Mouse (Mus musculus) right cerebral cortex, postnatal 4 days (tissue): ENCODE results near the gene Kcng4.

Source experiments
- DNase-seq: peaks from one replicate; pipeline ENCODE4 v3.0.0-alpha.2; 2022

Gene Kcng4

DNA sequence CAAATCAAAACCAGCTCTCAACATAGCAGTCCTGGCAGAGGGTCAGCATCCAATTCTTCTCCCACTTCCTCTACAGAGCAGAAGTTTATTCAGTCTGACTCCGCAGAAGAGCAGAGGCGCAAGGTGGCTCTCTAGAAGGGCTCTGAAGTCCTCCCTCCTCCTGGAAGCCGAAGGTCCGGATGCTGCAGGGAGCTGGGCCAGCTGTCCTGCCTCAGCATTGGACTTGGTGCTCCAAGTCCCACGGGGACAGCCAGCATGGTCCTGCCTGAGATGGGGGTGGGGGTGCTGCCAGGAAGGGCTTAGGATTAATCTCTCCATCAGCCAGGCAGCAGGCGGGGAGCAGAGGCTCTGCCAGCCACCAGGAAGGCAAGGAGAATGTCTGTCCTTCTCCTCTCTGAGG is at the start of gene Kcng4:
Gene Kcng4, minus strand, starts transcription at position 303 of the 400 bp plus-strand sequence.
- no peak for DNase-seq

DNA sequence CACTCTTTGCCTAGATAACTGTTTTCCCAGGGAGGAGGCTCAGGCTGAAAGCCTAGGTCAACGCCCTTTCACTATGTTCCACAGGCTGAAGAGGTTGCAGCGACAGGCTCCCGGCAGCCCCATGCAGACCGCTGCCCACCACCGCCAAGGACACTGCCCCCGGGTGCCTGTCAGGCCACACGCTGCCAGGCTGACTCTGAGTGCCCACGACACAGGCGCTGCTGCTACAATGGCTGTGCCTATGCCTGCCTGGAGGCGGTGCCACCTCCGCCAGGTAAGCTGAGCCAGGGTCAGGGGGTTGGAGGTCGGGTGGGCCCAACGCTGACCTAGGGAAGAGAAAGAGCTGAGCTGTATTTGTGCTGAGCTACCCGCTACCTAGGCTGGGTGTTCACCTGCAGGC is 43.7 kb upstream of the Kcng4 start:
- no peak for DNase-seq

DNA sequence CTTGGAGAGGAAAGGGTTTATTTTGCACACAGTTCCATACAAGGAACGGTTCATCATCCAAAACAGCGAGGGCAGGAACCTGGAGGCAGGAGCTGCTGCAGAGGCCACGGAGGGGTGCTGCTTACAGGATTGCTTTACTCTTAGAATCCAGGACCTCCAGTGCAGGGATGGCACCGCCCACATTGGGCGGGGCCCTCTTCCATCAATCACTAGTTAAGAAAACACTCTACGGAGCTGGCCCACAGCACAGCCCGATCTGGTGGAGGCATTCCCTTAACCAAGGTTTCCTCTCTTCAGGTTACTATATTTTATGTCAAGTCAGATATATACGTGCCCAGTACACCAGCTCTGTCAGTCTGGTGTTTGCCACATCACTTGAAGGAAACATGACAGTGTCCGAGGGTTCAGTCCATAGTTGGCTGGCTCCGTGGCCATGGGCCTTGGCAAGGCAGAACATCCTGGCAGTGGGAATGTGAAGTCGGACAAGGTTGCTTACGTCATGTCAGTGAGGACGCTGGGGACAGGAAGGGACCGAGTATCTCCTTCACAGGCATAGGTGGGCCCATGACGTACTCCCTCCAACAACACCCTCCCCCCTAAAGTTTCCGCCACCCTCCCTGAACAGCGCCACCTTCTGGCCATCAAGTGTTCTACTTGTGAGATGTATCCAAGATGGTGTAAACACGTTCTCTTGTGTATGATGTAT is 42.8 kb upstream of the Kcng4 start:
- peak; percentile 46 for DNase-seq

DNA sequence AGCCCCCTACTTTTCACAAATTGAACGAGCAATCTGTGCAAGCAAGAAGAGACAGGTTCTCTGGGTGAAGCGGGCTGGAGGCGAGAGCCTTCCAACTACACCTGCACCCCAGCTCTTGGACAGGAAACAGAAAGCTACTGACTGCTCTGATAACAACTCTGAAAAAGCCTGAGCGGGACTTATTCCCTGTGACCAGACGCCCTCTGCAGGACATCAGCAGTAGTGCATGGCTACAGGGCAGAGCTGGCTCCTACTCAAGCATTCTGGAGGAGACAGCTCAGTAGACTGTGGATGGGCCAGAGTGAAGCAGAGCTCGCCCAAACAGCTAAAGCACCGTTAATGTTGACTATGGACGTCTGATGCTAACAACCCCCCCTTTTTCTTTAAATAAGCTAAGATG is 40.9 kb upstream of the Kcng4 start:
- peak; percentile 90 for DNase-seq

DNA sequence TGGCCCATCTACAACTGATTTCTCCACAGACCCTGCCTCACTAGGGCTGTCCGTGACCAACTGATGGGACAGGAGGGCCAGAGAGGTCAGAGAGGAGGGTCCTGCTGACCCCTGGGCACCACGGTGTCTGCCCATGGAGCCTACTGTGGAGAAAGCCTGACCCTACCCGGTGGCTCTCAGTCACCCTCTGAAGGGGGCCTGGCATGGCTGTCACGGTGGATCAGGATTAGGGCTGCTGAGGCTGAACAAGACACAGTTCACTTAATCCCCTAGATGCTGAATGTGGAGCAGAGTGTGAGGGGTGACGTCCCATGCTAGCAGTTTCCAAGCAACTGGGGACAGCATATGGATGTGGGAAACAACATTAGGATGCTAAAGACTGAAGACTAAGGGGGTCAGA is 40.0 kb upstream of the Kcng4 start:
- no peak for DNase-seq

DNA sequence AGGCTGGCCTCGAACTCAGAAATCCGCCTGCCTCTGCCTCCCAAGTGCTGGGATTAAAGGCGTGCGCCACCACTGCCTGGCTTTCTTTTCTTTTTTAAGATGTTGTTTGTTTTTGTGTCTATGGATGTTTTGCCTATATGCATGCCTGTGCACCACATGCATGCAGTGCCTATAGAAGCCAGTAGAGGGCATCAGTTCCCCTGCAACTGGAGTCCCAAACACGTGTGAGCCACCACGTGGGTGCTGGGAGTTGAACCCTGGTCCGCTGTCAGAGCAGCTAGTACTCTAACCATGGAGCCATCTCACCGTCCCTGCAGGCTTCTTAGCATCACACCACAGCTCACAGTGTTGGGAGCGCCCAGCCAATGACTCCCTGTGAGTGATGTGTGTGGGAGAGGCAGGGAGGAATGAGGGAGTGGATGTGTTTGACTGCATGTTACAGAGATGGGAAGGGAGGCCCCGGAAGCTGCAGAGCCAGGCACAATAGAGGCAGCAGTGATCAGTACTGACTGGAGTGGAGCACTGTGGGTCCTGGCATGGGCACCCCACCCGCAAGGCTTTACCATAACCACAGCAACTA is 38.6 kb upstream of the Kcng4 start:
- DNase-seq, result no peak

DNA sequence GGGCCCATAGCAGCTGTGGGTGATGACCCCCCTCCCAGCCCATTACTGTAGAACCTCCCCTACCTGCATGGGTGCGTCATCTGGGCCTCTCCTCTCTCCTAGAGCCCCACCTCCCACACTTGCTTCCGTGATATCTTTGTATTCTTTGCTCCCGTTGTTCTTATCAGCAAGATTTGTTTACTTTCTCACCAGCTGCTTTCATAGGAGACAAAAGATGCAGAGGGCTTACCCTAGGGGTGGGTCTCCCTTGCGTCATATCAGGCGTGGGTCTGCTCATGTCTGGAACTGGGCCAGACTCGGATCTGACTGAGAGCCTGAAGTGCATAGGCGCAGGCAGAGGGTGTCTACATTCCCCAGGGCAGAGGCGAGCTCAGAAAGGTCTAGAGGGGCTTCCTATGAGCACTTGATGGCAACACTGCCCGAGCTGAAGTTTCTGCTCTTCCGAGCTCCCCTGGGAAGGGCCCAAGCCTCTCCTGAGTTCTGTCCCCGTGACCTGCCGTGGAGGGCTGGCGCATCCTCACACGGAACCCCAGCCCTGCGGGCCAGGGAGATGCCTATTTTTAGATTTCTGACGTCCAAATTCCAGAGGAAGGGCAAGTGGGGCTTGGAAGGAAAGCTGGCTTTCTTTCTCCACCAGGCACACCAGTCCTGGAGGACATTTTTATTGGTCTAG is 35.1 kb upstream of the Kcng4 start:
- DNase-seq, result no peak

DNA sequence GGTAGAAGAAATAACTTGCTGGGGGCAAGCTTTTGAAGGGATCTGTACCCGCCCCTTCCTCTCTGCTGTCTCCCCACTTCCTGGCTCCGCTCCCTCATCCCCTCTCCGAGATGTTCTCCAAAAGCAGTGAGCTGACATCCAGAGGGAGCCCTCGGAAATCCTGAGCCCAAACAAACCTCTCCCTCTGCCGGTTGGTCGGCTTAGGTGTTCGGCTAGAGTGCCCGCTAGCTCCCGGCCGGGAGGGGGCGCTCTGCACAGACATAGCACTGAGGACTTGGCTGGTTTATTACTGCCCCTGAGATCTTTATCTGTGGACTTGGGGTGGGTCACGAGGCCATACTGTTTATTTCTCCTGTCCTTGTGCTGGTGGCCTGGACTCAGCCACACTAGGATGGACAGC is 33.8 kb upstream of the Kcng4 start:
- no peak for DNase-seq

DNA sequence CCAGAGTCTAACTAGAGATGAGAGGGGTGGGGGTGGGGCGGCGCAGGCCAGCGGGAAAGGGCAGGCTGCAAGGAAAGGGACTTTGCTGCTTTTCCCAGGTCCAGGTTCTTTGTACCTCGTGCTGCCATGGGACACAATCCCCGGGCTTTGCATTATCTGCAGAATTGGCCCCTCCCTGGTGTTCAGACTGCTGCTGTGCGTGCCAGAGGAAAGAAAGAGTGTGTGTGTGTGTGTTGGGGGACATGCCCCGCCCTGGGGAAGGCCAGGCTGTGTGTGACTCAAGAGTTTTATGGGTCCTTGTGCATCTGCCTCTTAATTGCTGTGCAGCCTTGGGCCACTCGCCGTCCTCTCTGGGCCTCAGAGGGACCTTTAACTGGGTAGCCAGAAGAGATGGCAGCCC is 33.0 kb upstream of the Kcng4 start:
- DNase-seq, result no peak

DNA sequence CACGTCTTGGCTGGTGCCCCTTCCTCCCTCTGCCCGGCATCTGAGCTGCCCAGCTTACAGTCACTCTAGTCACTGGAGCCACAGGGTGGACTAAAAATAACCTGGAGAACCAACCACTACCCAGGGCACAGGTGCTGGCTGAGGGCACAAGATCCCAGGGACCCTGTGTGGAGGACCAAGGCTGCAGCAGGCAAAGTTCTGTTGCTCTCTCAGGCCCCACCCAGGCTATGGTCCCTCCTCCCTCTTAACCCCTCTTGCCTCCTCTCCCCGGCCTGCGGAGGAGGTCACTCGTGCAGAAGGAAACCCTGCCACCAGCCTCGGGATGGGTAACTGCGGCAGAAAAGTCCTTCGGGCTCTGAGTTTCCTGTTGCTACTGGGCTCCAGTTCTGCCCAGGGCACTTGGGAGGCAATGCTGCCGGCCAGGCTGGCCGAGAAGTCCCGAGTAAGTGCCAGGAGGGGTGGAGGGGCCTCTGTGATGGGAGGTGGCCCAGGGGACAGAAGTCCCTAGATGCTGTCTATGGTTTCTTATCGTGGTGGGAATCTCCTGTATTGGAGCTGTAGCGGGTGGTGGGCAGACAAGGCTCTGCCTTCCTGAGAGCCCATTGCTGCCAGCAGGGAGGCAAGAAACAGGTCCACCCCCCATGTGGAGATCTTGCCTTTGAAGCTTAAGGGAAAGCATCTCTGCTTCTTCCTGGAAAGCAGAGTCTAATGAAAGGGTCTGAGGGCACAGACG is 30.9 kb upstream of the Kcng4 start, which contains the start of gene Wfdc1:
Gene Wfdc1, plus strand, starts transcription at position 147 of the 733 bp plus-strand sequence.
- no peak for DNase-seq

DNA sequence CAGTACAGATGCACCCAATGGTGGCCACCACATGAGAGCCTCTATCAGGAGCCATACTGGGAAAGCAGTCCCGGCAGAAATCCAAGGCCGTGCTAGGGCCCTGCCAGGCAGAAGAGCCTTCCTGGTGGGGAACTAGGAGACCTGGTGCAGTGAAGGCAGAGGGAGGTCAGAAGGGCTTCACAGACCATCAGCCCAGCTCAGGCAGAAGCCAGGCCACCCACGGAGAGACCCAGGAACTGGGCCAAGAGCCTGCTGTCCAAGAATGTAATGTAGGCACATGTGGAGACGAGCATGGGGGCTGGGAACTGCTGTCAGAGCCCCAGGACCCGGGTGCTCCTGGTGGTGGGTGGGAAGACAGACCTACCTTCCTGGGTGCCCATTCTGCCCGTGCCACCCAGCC is 29.8 kb upstream of the Kcng4 start:
- no peak for DNase-seq

DNA sequence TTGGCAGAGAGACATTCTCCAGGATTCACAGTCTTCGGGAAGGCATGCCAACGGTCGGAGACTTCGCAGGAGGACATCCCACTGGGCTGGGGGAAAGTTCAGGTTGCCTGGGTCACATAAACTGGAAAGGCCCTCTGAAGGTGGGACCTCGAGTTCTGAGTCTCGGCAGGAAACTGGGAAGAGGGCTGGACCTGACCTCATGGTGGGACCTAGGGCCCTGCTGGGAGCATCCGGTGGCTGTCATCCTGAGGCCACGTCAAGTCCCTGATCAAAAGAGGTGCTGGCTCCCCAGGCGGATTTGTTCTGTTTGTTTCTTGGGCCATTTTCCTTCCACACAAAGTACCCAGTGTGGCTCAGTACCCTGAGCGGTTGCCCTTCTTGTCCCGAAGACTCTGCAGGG is 28.0 kb upstream of the Kcng4 start:
- no peak for DNase-seq

DNA sequence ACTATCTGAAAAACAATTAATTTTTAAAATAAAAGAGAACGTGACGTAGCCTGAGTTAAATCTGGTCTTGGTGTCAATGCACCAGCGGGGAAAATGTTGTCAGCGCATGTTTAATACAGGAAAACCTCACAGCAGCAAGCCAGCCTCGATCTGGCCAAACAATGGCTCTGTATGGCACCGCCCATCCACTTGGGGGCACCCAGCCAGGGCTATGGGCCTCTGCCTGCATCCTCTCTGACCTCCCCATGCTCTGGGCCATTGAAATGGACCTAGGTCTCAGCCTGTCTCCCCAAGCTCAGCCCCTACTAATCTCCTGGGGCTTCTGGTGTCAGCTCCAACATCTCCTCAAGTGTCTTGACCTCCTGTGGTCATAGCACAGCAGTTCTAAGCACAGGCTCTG is 26.4 kb upstream of the Kcng4 start:
- no peak for DNase-seq

DNA sequence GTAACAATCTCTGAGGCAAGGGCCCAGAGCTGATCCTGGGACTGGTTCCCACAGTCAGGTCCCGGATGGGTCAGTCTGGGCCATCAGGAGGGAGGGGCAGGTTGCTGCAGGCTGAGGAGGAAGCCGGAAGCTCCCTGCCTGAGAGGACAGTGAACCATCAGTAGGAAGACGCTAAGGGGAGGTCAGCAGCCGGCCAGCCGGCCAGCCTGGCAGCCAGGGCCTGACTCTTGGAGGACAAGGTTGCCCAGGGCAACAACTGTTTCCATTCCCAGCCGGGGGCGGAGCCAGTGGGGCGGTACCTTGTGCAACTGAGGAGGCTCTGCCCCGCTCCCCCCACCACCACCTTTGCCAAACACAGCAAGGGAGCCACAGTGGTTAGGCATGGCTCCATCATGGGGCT is 25.6 kb upstream of the Kcng4 start:
- DNase-seq, result no peak

DNA sequence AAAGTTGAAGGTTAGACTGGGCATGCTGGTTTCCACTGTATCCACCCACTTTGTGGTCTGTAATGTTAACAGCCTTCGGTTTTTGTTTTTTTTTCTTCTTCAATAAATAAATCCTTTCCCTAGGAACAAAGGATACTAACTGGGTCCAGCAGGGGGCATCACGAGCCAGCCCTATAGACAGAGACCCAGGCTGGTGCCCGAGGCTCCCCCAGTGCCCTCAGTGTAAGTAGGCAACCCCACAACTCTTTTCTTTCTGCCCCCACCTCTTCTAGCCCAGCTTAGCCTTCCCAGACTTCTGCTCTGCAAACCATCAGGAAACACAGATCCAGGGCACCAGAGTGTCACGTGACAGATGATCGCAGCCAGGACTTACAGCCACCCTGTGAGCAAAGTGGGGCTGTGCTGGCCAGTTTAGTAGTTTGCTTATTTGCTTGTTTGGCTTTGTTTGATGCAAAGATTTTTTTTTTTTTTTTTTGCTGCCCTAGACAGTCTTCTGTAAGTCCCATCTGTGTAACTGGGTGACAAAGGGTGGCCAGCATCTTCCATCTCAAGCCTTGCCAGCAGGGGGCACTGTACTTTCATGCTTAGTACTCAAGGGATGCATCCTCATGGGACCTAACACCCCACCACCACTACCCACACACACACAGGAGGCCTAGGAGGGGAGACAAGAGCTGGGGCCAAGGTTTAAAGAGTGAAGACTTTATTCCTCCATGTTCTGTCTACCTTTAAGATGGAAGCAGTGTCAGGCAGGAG is 21.4 kb upstream of the Kcng4 start:
- no peak for DNase-seq

DNA sequence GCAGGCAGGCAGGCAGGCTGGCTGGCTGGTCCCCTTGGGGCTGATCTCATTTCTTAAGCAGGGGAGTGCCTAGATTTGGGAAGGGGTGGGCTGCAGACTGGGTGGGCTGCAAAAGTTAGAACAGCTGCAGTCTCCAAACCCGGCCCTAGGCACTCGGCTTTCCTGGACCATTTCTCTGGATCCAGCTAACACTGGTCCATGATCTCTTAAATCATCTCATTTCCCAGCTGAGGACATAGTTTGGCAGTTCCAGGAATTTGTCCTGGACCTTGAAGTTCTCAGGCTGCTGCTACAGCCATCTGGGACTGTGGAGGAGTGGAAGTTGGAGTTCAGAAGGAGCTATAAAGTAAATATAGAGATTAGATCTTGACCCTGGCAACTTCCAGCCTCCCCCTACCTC is 15.8 kb upstream of the Kcng4 start:
- no peak for DNase-seq

DNA sequence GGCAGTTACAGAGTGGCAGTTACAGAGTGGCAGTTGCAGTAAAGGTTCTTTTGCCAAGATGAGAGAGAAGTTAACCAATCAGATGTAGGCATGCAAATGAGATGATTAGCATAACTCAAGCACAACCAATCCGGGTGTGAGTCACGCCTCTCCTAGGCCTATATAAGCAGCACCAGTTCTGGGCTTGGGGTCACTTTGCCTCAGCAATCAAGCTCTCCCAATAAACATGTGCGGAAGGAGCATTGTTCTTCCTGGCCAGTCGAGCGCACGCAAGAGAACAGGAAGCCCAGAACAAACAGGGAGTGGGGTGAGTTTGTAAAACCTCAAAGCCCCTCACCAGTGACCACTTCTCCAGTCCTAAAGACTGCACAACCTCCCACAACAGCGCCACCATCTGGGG is 11.4 kb upstream of the Kcng4 start:
- DNase-seq, result no peak

DNA sequence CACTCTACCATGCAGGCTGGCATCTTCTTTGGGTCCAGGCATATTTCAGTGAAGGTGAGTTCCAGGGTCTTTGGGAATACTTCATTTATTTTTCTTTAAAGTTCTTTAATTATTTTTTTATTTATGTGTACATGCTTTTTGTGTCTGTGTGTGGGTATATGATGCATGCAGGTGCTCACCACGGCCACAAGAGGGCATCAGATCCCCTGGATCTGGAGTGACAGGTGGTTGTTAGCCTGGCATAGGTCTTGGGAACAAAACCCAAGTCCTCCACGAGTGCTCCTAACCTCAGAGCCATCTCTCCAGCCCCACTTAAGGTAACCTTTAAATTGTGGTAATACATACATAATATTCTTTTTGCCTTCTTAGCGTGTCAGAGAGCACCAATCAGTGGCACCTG is 10.7 kb upstream of the Kcng4 start:
- DNase-seq, result no peak

DNA sequence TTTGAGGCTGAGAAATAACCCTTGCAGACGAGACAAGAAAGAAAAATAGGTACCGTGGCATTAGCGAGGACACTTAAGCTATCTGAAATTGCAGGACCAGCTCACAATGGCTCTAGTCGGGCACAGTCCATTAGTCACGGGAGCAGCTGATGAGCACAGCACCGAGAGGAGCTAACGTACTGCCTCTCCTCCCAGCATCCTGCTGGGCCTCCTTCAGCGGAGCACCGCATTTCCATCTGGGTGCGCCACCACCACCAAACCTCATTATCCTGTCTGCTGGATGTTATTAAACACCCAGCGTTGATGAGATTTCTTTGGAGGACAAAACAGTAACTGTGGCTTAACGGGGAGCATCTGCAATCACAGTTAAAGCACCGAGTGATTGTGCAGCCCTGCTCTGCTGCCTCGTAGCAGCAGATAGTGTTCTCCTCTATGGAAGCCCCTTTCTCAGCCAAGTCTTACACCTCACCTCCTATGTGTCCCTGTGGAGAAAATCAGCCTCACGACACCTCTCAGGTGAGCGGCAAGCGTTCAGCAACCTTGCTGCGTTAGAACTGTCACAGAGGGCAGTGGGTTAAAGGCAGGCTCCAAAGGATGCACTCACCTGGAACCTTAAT is 9.6 kb upstream of the Kcng4 start:
- no peak for DNase-seq

DNA sequence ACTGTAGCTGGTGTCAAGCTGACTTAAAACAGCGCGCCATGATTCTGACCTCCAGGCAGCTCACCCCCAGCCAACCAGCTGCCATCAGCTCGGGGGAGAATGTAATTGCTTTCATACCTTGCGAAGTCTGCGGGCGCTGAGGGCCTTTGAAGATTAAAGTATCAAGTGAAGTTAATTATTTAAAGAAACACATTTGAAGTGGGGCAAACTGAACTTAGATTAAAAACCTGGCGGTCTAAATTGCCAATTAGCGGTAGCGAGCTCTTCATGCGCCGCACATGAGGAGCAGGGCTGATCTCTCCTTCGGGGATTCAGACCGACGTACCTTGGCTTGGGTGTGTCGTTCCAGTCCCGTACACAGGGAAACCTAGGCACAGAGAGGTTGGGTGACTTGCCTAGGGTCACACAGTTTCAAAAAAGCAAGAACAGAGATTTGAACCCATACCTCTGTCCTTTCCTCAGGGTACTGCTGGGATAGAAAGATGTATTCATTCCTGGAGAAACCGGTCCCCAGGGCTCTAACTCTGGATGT is 9.0 kb upstream of the Kcng4 start:
- no peak for DNase-seq

DNA sequence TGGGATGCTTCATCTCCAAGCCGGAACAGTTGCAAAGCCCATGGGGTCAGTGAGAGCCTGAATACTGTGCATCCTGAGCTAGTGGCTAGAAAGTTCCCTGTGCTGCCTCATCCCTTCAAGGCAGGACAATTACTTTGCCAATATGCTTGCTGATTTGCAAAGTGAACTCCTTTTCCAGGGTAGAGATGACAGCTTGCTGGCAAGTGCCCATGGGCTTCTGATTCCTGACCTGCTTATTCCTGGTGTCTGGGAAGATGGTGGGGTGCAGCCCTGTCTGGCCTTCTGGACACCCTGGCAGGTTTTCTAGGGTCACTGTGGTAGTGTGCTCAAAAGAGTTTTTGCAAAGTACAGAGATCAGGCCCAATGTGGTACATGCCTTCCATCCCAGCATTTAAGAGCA is 7.5 kb upstream of the Kcng4 start:
- DNase-seq, result no peak

DNA sequence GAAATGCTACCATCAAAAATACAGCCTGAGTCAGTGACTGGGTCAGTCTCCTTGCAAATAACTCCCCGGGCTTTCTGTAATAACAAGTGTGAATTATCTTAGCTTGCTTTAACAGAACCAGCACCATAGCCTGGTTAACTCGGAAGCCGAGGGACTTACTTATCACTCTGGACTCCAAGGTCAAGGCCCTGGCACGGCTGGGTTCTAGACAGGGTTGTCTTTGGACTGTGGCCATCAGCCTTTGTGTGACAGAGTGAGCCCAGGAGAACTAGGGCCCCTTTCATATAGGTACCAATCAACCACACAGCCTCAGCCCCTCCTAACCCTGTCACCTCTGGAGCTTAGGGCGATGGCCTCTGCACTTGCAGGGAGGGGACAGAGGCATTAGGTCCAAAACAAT is 5.6 kb upstream of the Kcng4 start:
- no peak for DNase-seq
